Mouse (Mus musculus) liver, embryonic 14.5 days (tissue): ENCODE measurements around the gene Klhl36. TPM values are rescaled to one million over a fixed set of nuclear protein-coding genes. Genes with fewer than 3 reads are reported as not detected.

Source experiments
- ATAC-seq: fragments of 200-750 bp; cut with Nextera tagmentation; 2 replicates; pipeline ENCODE4 v1.8.0; 2017; ENCODE audit warnings: moderate number of reproducible peaks, mild to moderate bottlenecking, moderate library complexity; ENCODE audit not compliant: insufficient read depth
- DNase-seq, 3 experiments: peaks; one replicate each; pipeline ENCODE4 v3.0.0-alpha.2; 2012 to 2013; ENCODE audit warnings: low read depth in 3 of 3, low spot score in 3 of 3
- H3K27ac ChIP-seq: fragments of 300-500 bp; sonication (generic); 2 replicates; pipeline ENCODE4 v1.5.1; 2014; ENCODE audit warnings: moderate library complexity, mild to moderate bottlenecking, control low read depth, inconsistent platforms
- H3K27me3 ChIP-seq: fragments of 300-500 bp; sonication (generic); 2 replicates; pipeline ENCODE4 v1.6.1; 2014; ENCODE audit warnings: mild to moderate bottlenecking, low read length, moderate library complexity; ENCODE audit not compliant: control insufficient read depth, insufficient read depth
- H3K36me3 ChIP-seq: fragments of 300-500 bp; sonication (generic); replicated peaks from 2 replicates; pipeline ENCODE4 v1.6.1; 2014; ENCODE audit warnings: low read depth; ENCODE audit not compliant: control insufficient read depth, insufficient read depth
- H3K4me1 ChIP-seq, 2 experiments: fragments of 200-500 bp in 1 of 2; fragments of 300-500 bp in 1 of 2; sonication (generic) in 1 of 2; replicated peaks; 2 replicates each; pipeline ENCODE4 v1.6.1; 2012 to 2014; ENCODE audit warnings: antibody characterized with exemption in 1 of 2, inconsistent platforms in 1 of 2, low read length in 1 of 2; ENCODE audit not compliant: control insufficient read depth in 2 of 2, insufficient read depth in 2 of 2
- H3K4me2 ChIP-seq: fragments of 300-500 bp; sonication (generic); 2 replicates; pipeline ENCODE4 v1.6.1; 2014; ENCODE audit warnings: low read depth, mild to moderate bottlenecking, control low read depth, moderate library complexity
- H3K4me3 ChIP-seq, 2 experiments: fragments of 200-500 bp in 1 of 2; fragments of 300-500 bp in 1 of 2; sonication (generic) in 1 of 2; 2 replicates each; pipeline ENCODE4 v1.5.1; 2012 to 2014; ENCODE audit warnings: low read depth in 2 of 2, low read length in 2 of 2, mild to moderate bottlenecking in 2 of 2, control low read depth in 1 of 2, inconsistent platforms in 1 of 2, moderate library complexity in 1 of 2; ENCODE audit not compliant: insufficient read depth in 1 of 2
- H3K9ac ChIP-seq: fragments of 300-500 bp; sonication (generic); replicated peaks from 2 replicates; pipeline ENCODE4 v1.6.1; 2014; ENCODE audit warnings: mild to moderate bottlenecking, control low read depth, moderate library complexity
- H3K9me3 ChIP-seq: fragments of 300-500 bp; sonication (generic); 2 replicates; pipeline ENCODE4 v1.6.1; 2016; ENCODE audit warnings: low read length, mixed read lengths; ENCODE audit not compliant: control insufficient read depth
- CTCF ChIP-seq: IDR thresholded peaks from 2 replicates; pipeline ENCODE4 v1.5.1; 2016; ENCODE audit warnings: antibody characterized with exemption, low read depth, control low read depth
- EP300 ChIP-seq: IDR thresholded peaks from 2 replicates; pipeline ENCODE4 v1.6.1; 2016; ENCODE audit warnings: antibody characterized with exemption, low read depth
- WGBS: fragments of 180-500 bp; shearing (Covaris S2); extraction: QIAGEN DNeasy Blood & Tissue Kit; methylation state at CpG from one replicate; pipeline ENCODE4 v1.1.7; 2014; ENCODE audit not compliant: insufficient replicate concordance; 5-methylcytosine and 5-hydroxymethylcytosine counted together
- polyA plus RNA-seq, 2 experiments: library from polyadenylated mRNA; depleted of rRNA in 1 of 2; stranded (reverse) in 1 of 2; unstranded in 1 of 2; fragments of >200 nt; fragmentation: Nextera tagmentation in 1 of 2; extraction: Ambion mirVana in 1 of 2; gene quantifications; 2 replicates each; pipeline versions ENCODE4 v1.2.1 to v1.2.3; 2012 to 2014

The Klhl36 gene
- polyA plus RNA-seq, 2 experiments = 2.5 to 2.7 TPM

DNA sequence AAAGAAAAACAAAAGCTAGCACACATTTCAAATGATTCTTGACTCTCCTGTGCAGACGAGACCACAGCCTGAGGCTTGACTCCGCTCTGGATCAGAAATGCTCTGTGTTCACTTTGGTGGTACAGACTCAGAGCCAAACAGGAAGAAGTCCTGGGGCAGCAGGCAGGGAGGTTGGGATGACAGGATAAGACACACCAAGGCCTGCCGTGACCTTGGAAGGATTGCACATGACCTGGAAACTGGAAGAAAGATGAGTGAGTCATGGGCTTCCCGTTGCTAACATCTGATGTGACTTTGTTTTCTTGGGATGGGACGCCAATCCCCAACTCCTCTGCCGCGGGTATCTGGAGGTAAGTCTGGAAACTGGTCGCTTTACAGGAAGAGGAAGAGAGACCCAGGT, 39.9 kb downstream of the Klhl36 start:
- DNase-seq = no peak
- 53% methylated on average over 8 of the region's 8 CpGs for WGBS
- peaks cover 29% of the 10 kb centered on the region for H3K27me3 ChIP-seq

DNA sequence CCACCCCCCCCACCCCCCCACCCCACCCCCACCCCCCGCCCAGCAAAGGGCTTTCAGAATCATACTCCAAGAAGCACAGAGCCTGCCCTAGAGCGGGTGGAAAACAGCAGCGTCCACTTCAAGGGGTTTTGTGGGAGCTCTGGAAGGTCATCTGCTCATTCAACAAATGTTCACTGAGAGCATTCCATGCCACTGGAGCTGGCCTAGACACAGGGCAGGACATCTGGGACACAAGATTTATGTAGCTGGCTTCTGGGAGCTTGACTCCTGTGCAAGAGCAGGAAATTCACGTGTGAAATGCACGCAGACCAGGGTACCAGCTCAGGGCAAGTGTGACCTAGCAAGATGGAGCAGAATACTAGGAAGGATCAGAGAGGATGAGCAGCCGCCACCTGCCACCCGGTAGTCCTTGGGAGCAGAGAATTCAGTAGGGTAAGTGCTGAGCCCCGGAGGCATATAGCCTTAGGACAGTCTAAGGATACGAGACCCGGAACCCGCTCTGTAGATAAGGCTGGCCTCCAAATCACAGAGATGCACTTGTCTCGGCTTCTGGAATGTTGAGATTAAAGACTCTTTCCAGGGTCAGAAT, 42.4 kb downstream of the Klhl36 start:
- no peak overlapping the region for H3K27ac ChIP-seq
- H3K27me3 ChIP-seq = peaks cover 6% of the 10 kb centered on the region
- H3K4me3 ChIP-seq = no peak overlapping the region
- H3K4me1 ChIP-seq = peaks cover 5 to 14% of the 10 kb centered on the region in 2 experiments
- no peak overlapping the region for H3K9ac ChIP-seq
- no peaks in the 10 kb centered on the region for H3K9me3 ChIP-seq
- no peak for DNase-seq
- 54% methylated on average over 12 of the region's 12 CpGs for WGBS
- no peaks in the 10 kb centered on the region for H3K36me3 ChIP-seq
- no peak for ATAC-seq
- no peak for TF ChIP-seq CTCF
- TF ChIP-seq EP300 = no peak
- H3K4me2 ChIP-seq = no peak overlapping the region

More for the DNA sequence above, 39.9 kb downstream of the Klhl36 start:
- TF ChIP-seq EP300 (no peak), CTCF (no peak)
- H3K4me2 ChIP-seq = no peak overlapping the region
- no peak overlapping the region for H3K9ac ChIP-seq
- no peaks in the 10 kb centered on the region for H3K9me3 ChIP-seq
- no peak for ATAC-seq
- H3K27ac ChIP-seq = no peak overlapping the region
- H3K4me3 ChIP-seq = no peak overlapping the region
- no peaks in the 10 kb centered on the region for H3K36me3 ChIP-seq
- H3K4me1 ChIP-seq = peaks cover 0 to 6% of the 10 kb centered on the region in 2 experiments; a peak in 2 of 4 replicates

DNA sequence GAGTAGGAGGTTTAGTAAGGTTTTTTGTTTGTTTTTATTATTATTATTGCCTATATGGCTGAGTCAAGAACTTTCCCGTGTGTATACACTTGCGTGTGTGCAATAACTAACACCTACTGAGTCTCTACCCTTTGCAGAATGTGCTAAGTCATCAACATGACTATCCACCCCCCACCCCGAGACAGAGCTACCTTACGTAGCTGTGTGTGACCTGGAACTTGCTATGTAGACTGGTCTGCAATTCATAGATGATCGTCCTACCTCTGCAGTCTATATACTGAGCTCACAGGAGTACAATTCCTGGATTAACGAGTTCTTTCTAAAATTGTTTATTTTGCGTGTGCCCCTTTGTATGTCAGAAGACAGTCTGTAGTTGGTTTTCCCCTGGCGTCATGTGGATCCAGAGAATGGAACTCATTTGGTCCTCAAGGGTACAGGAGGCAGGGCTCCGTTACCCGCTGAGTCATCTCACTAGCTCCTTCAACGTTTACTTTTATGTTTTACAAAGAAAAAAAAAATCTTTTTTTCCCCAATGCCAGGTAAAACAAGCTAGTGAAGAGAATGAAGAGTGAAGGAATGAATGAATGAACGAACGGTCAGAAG, 48.0 kb downstream of the Klhl36 start, which contains the start of gene Usp10:
Usp10 (plus strand) TSS at position 417 of the 603 bp plus-strand sequence.
- H3K4me1 ChIP-seq = peaks cover 37 to 47% of the 10 kb centered on the region in 2 experiments
- peak within 1 kb of the TSS; percentile 80 to 92 for H3K4me3 ChIP-seq
- TF ChIP-seq CTCF (no peak), EP300 (no peak)
- peak within 1 kb of the TSS; percentile 97 for H3K9ac ChIP-seq
- H3K9me3 ChIP-seq = no peaks in the 10 kb centered on the region
- DNase-seq (peak in 2 of 3 experiments; percentile 38 to 54), ATAC-seq (peak; percentile 54)
- peak within 1 kb of the TSS; percentile 92 for H3K27ac ChIP-seq
- no peaks in the 10 kb centered on the region for H3K27me3 ChIP-seq
- no peaks in the 10 kb centered on the region for H3K36me3 ChIP-seq
- 14% methylated on average over 13 of the region's 13 CpGs for WGBS
- H3K4me2 ChIP-seq = peak within 1 kb of the TSS; percentile 96

DNA sequence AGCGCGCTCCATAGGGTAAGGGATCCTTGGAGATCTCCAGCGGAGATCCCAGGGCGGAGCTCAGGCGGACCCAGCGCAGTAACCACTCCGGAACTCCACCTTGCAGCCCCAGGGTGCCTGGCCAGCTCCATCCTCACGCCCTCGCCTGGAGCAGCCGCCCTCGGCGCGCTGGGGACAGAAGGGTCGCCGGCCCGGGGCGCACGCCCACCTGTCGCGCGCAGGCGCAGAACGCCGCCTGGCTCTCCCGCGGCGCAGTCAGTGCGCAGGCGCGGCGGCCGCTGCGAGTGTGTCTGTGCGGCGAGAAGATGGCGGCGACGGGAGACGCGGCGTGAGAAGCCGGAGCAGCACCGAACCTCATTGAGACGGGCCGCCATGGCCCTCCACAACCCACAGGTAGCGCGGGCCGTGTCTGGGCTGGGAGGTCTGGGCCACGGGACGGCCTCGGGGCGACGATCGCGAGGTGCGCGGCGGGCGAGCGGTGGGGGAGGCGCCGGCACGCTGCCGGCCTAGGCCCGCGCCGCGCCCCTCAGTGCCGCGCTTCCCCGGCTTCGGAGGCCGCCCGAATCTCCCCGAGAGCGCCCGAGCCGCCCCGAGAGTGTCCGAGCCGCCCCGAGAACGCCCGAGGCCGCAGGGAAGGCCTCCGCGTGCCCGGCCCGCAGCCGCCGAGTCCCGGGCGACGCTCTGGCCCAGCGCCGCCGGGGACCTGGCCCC, 48.6 kb downstream of the Klhl36 start, which contains the start of gene Gm20388:
Gm20388 (plus strand) TSS at position 295 of the 711 bp plus-strand sequence.
- ATAC-seq = peak; percentile 89
- Histone ChIP-seq H3K4me3 (peak within 1 kb of the TSS; percentile 80 to 92), H3K4me2 (peak within 1 kb of the TSS; percentile 96), H3K36me3 (no peaks in the 10 kb centered on the region), H3K9me3 (no peaks in the 10 kb centered on the region), H3K9ac (peak within 1 kb of the TSS; percentile 97), H3K27ac (peak within 1 kb of the TSS; percentile 92), H3K27me3 (no peaks in the 10 kb centered on the region), H3K4me1 (peaks cover 39 to 50% of the 10 kb centered on the region in 2 experiments)
- WGBS = under 1% methylated on average over 84 of the region's 97 CpGs
- no peak for TF ChIP-seq EP300
- no peak for TF ChIP-seq CTCF
- peak; percentile 74 to 80 (median 74) for DNase-seq
